Mouse (Mus musculus): ENCODE data around the gene Smim8.

GRCm38 (mm10) chr4:34749236-34749635 lies 29.0 kb downstream of the Smim8 start:
- TF ChIP-seq GATA1 (IDR thresholded peaks at IDR 0.05; ENCODE audit: borderline replicate concordance, low read length), result no peak
- TF ChIP-seq FLI1 (IDR thresholded peaks at IDR 0.05; ENCODE audit: low read length), result no peak

All from megakaryocyte, embryonic 14.5 days (primary cell).